Mouse (Mus musculus): ENCODE data around the gene Mgmt.

DNA sequence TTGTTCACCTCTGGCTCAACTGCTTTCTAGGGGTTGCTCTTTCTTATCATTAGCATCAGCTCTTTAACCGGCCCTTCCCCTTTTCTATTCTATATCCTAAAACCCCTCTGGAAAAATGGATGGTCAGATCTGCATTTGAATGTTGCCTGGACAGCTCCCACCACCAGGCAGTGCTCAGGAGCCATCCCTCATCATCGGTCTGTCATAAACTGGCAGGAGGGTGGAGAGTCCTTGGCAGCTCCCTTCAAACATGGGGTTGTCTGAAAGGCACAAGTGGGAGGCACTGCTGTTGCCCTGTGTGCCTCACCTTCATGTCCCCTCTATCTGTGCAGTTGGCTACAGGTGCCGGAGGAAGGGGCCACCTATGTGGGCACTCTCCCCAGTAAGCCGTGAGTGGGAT lies 185.8 kb downstream of the Mgmt start:
- TF ChIP-seq POLR2AphosphoS2 (IDR thresholded peaks at IDR 0.05; ENCODE audit: low read depth, low read length) (no peak), CTCF (conservative IDR thresholded peaks at IDR 0.05 in 1 of 2, IDR thresholded peaks at IDR 0.05 in 1 of 2; ENCODE audit: low read depth in 2 of 2, low read length in 2 of 2) (no peak; a peak in 1 of 4 replicates), ETS1 (conservative IDR thresholded peaks at IDR 0.05; ENCODE audit: low read depth, low read length) (no peak)

Measured in CH12.LX (cell line).